Mouse (Mus musculus) right cerebral cortex, postnatal 25 days (tissue): ENCODE data around the gene Magi3.
A peak's percentile ranks its signal among the peaks of the same experiment; 100 is the strongest.

ENCODE experiments used
- DNase-seq: peaks from one replicate; pipeline ENCODE4 v3.0.0; 2022

The Magi3 gene

DNA sequence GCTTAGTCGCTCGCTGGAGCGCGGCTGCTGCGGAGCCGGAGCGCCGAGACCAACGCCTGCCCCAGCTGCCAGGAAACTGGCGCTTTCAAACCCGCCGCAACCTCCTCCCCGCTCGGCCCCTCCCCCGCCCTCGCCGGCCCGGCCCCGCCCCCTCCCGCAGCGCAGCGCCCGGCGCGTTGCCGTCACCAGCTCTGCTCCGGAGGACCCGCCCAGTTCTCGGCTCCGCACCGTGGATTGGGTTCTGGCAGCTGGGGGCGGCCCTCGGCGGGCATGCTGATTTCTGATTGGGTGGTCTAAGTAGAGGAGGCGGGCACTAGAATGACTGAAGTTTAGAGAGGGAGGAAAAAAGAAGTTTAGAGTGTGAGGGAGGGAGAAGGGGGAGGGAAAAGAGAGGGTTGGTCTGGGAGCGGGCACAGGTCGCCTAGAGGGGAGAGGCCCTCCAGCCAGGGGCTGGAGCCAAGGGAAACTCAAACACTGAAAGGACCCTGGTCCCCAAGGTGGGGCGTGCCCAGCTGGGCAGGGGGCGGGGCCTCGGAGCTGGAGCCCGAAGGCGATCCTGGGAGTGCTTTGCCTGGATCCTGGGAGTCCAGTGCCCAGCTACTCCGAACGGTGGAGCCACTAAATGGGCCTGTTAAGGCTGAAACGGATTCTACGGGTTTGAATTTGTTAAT lies at the start of gene Magi3:
Gene Magi3, minus strand, starts transcription at position 80 of the 671 bp plus-strand sequence.
- DNase-seq = peak; percentile 98

DNA sequence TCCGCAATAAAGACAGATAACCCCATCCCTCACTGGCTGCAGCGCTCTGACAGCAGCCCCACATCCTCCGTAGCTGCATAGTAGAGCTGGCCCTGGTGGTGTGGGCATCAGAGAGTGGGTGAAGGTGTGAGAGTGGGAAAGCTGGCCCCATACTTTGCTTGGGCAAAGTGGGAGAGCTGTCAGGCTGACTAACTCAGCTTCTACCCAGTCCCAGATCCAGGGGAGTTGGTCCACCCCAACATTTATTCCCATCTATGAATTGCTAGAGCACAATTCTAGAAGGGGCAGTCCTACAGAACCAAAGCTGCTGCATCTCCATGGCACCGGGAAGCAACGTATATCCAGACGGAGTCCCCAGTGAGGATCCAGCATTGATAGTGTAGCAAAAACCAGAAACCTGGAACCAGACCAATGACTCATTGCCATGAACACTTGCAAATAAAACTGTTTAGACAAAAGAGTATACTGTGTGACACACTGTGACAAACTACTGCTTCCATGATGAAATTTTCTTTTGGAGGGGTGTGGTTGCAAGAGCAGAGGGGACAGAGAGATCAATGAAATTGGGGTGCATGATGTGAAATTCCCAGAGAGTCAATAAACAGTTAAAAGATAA lies 44.5 kb upstream of the Magi3 start:
- DNase-seq = peak; percentile 48

DNA sequence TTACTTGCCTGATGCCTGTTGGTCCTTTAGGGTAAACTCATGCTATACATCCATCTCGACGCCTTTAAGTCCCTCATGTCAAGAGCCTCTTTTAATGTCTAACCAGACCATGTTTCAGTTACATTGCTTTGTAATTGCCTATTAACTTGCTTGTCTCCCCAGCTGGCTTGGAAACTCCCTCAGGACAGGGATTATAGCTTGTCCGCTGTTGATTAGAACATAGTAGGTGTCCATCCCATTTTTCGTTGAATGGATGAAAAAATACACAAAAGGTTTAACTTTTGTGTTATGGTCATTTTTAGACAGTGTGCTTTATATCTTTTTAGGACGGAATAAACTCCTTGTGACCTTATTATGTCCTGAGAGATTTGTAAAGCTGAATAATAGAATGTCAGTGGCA lies 40.0 kb upstream of the Magi3 start:
- no peak for DNase-seq

DNA sequence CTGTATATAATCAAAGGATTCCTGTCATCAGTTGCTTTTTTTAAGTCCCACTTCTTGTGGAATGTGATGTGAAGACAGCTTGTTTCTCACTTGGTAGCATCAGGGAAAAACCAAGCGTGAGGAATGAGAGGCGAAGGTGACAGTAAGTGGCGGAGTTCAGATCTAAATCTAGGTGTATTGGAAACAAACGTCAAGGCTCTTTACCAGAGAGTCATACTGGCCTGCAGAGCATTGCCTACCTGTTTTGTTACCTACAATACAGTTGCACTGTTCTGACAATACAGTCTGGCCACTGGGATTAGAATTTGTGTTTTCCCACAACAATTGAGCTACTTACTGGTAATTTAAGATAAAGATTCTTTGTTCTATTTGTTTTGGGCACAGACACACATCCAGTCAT lies 39.0 kb upstream of the Magi3 start:
- no peak for DNase-seq

- DNase-seq = no peak
Measured at GRCm38 (mm10) chr3:104257041-104257440, 36.9 kb upstream of the Magi3 start.

DNA sequence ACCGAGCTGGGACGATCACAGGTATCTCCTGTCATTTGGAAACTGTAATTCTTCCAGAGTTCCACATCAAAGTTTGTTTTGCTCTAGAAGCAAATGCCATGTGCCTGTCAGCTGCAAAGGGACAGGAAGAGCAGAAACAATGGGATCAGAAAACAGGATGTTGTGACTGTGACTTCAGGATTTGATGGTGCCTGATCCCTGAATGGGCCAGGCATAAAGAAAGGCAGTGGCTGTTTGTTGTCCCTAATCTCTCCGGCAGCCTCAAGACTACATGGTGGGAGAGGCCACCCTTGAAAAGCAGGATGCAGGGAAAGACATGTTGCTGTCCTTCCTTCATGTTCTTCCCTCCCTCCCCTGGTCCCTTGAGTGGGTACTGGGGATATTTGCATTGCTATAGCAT lies 33.6 kb upstream of the Magi3 start:
- DNase-seq = no peak

DNA sequence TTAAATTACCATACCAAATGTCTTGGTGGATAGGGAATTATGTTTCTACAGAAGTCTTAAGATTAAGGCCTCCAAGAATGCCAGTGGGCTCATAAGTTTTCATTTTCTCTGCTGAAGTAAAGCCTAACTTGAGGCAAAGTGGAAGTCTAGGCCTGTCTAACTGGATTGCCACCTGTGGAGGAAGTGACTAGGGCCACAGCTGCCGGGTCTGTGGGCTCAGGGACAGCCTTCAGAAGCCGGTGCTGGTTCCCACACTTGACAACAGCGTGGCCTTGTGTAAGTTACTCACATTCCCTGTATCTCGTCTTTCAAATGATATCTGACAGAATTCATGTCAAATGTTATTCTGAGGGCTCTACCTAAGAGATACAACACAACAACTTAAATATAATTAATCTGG lies 27.7 kb upstream of the Magi3 start:
- no peak for DNase-seq

- no peak for DNase-seq
Measured at GRCm38 (mm10) chr3:104247057-104247456, 26.9 kb upstream of the Magi3 start.

DNA sequence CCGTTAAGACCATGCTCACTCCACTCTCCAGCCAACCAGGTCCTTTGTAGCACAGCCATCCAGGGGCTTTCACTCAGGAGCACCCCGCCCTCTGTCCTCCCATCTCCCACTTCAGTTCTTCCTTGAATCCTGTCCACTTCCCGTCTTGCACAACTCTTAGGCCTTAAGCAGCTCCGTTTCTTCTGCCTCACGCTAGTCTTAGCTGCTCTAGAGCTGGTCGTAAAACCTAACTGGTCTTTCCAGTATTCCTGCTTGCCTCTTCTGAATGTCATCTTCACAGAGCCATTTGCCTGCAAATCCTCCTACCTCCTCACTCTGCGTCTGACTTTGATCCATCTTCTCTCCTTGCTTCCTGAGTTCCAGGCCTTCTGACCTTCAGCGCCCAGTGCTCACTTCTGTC lies 24.2 kb upstream of the Magi3 start:
- no peak for DNase-seq

DNA sequence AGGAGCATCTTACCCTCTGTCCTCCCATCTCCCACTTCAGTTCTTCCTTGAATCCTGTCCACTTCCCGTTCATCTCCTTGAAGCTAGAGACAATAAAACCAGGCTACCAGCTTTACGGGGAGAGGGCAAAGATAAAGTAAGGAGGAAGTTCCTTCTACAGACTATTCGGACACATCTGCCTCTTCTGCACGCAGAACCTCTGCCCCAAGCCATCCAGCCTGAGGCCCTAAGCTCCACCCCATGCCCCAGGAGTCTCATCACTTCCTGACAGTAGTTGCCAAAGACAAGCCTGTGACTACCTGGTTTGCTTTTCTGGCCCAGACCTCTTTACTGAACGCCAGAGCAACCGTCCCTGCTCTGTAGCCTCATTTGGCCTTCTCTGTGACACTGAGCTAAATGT lies 23.8 kb upstream of the Magi3 start:
- DNase-seq = no peak

DNA sequence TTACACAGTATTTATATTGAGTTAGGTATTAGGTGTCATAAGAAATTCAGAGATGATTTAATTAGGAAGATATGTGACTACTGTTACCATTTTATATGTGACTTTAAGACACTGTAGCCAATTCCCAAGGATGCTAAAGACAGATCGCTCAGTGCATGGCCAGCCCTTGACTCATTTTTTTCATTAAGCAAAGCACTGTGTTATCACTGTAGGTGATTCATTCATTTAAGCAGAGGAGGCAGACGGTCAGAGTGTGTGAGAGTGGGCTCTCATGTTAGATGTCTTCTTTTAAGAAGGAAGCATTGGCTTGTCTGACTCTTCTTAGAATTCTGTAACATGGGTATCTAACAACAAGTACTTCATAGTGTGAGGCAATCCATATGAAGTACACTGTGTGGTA lies 19.6 kb upstream of the Magi3 start:
- no peak for DNase-seq

DNA sequence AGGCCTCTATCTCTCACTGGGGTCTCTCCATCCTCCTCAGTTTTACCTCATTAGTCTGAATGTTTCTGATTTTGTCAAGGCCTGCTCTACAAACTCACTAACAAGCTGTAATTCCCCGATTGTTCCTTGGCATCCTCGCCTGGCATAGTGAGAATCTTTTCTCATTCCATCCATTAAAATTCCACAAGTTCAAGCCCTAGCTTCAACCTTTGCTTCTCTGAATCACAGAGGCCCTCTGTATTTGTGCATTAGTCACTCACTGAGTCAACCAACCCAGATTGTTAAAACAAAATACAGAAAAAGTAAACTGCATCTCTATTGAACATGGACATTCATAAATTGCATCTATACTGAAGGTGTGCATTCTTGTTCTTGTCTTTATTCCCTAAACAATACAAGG lies 19.2 kb upstream of the Magi3 start:
- no peak for DNase-seq

- no peak for DNase-seq
Measured at GRCm38 (mm10) chr3:104237846-104238440, 17.8 kb upstream of the Magi3 start.

DNA sequence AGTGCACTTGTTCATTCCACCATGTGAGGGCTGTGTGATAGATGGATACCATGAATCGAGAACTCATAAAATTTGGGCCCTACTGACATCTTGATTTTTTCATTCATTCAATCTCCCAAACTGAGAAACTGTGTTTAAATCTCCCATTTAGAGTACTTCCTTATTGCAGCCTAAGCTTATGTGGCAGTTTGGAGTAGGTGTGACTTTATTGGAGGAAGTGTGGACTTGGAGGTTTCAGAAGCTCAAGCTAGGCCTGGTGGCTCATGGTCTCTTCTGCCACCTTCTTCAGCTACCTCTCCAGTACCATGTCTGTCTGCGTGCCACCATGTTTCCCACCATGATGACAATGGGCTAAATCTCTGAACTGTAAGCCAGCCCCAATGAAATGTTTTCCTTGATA lies 15.9 kb upstream of the Magi3 start:
- no peak for DNase-seq

GRCm38 (mm10) chr3:104235099-104235498 lies 14.9 kb upstream of the Magi3 start:
- no peak for DNase-seq

DNA sequence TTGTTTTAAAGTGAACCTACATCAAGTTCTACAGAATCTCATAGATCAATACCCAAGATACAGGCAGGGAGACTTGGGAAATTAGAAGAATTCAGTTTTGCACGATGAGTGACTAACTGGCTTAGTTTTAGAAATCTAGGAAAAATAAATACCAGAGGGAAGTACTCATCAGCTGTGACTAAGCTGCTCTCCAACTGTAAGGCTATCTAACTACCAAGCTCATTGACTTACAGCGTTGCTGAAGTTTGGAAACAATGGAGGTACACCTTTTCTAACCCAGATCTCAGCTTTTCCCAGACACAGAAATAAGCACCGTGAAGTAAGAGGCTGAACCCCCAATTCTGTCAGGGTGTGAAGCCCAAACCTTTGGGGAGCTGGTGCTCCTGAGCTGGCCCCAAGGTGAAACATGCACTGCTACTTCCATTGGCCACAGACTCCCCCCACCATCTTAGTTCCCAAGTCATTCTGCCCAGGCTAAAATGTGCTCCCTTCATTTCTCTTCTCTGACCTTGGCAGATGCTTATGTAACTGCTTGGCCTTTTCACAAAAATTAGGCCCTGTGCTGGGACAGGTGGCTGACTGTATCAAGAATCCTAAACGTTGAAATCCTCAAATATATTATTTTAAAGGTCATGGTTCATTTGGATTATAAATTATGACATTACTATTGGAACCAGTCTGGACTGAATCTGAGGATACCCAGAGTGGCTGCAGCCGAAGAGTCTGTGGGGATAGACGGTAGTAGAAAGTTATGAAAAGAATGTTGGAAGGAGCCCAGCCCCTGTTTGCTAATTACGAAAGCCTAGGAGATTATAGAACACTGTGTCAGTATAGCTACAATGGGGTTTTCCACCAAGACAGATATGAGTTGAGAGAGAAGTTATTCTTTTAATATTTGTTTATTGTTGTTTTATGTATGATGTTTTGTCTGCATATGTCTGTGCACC lies 13.5 kb upstream of the Magi3 start:
- DNase-seq = no peak

GRCm38 (mm10) chr3:104227438-104228111 lies 7.4 kb upstream of the Magi3 start:
- no peak for DNase-seq

DNA sequence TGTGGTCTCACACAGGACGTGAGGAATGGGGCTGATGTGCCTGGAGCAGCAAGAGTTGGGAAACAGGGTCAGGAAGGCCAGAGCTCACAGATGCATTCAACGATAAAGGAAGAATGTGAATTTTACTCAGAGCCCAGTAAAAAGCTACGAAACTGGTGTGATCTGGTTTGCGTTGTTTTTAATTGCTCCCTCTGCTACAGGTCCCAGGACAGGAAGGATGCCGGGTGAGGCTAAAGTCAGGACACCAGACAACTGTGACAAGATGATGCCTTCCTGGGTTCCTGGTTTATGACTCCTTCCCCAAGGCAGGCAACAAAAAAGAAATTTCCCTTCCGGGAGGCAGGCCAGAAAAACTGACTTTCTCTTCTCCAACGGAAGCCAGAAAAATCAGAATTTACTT lies 6.6 kb upstream of the Magi3 start:
- DNase-seq = no peak

GRCm38 (mm10) chr3:104221156-104221555 lies 982 bp upstream of the Magi3 start:
- no peak for DNase-seq

GRCm38 (mm10) chr3:104219531-104220294 lies 461 bp downstream of the Magi3 start:
- DNase-seq = peak; percentile 65

GRCm38 (mm10) chr3:104218926-104219325 lies 1.2 kb downstream of the Magi3 start:
- peak; percentile 40 for DNase-seq

DNA sequence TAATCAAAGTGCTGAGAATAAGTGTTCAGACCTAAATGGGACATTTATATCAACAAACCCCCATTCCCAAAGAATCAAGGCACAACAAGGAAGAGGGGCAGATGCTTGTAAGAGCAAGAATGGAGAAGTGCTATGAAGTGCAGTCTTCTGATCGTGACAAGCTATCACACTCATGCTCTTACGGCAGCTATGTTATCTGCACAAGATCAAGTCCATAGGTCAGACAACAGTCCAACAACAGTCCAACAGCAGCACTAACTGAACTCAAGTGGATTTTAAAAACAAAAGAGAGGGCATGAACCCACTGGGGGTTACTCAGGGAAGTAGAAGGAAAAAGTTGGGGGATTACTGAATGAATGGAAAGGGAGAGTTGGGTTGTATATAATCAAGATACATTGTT lies 30.4 kb downstream of the Magi3 start:
- DNase-seq = no peak
